Mouse (Mus musculus) heart, embryonic 13.5 days (tissue): ENCODE measurements at regions not wholly inside any gene's neighbourhood (a gene's known extent, or its start where the extent isn't known, plus 50 kb on each side); places are given as distances from the start of the nearest gene placed in this dataset.

ENCODE experiments used
- ATAC-seq: fragments of 200-750 bp; cut with Nextera tagmentation; 2 replicates; pipeline ENCODE4 v1.8.0; 2017; ENCODE audit warnings: moderate TSS enrichment; ENCODE audit not compliant: insufficient number of reproducible peaks, low FRiP score, low TSS enrichment; ENCODE audit errors: extremely low read depth
- H3K27ac ChIP-seq: fragments of 300-500 bp; sonication (generic); replicated peaks from 2 replicates; pipeline ENCODE4 v1.5.1; 2015; ENCODE audit warnings: moderate library complexity, mild to moderate bottlenecking, inconsistent platforms
- H3K27me3 ChIP-seq: fragments of 300-500 bp; sonication (generic); replicated peaks from 2 replicates; pipeline ENCODE4 v1.6.1; 2015; ENCODE audit warnings: mild to moderate bottlenecking, inconsistent platforms
- H3K36me3 ChIP-seq: fragments of 300-500 bp; sonication (generic); 2 replicates; pipeline ENCODE4 v1.6.1; 2015; ENCODE audit warnings: mild to moderate bottlenecking, inconsistent platforms
- H3K4me1 ChIP-seq: fragments of 300-500 bp; sonication (generic); 2 replicates; pipeline ENCODE4 v1.6.1; 2015; ENCODE audit warnings: inconsistent platforms
- H3K4me2 ChIP-seq: fragments of 300-500 bp; sonication (generic); 2 replicates; pipeline ENCODE4 v1.6.1; 2015; ENCODE audit warnings: inconsistent platforms, mild to moderate bottlenecking, moderate library complexity
- H3K4me3 ChIP-seq: fragments of 300-500 bp; sonication (generic); 2 replicates; pipeline ENCODE4 v1.5.1; 2015; ENCODE audit warnings: moderate library complexity, mild to moderate bottlenecking, inconsistent platforms
- H3K9ac ChIP-seq: fragments of 300-500 bp; sonication (generic); 2 replicates; pipeline ENCODE4 v1.6.1; 2015; ENCODE audit warnings: inconsistent platforms, mild to moderate bottlenecking, moderate library complexity
- H3K9me3 ChIP-seq: fragments of 300-500 bp; sonication (generic); 2 replicates; pipeline ENCODE4 v1.6.1; 2016; ENCODE audit warnings: inconsistent platforms
- WGBS: fragments of 180-500 bp; shearing (Covaris S2); methylation state at CpG from one replicate; pipeline ENCODE4 v1.1.7; 2015; ENCODE audit warnings: mixed read lengths; 5-methylcytosine and 5-hydroxymethylcytosine counted together

- no peaks in the 10 kb centered on the region for H3K36me3 ChIP-seq
- H3K4me3 ChIP-seq, result no peak overlapping the region
- H3K27me3 ChIP-seq, result no peaks in the 10 kb centered on the region
- H3K9me3 ChIP-seq, result no peaks in the 10 kb centered on the region
- WGBS, result 57% methylated on average over 10 of the region's 10 CpGs
- H3K27ac ChIP-seq, result no peak overlapping the region
- no peak overlapping the region for H3K4me2 ChIP-seq
- peaks cover 29% of the 10 kb centered on the region for H3K4me1 ChIP-seq
- ATAC-seq, result no peak
- no peak overlapping the region for H3K9ac ChIP-seq
Measured at GRCm38 (mm10) chr13:107872137-107872536, 172.1 kb upstream of the Smim15 start.

- Histone ChIP-seq H3K4me1 (peaks cover 36% of the 10 kb centered on the region), H3K27me3 (no peaks in the 10 kb centered on the region), H3K36me3 (no peaks in the 10 kb centered on the region), H3K4me2 (no peak overlapping the region), H3K9me3 (no peaks in the 10 kb centered on the region), H3K9ac (no peak overlapping the region), H3K27ac (no peak overlapping the region), H3K4me3 (no peak overlapping the region)
- no peak for ATAC-seq
- whole genome bisulfite sequencing, result 77% methylated on average over 7 of the region's 7 CpGs
Measured at GRCm38 (mm10) chr13:107868906-107869305, 175.3 kb upstream of the Smim15 start.

GRCm38 (mm10) chr13:107866825-107867224 is 177.4 kb upstream of the Smim15 start:
- 82% methylated on average over 4 of the region's 4 CpGs for WGBS
- Histone ChIP-seq H3K4me3 (no peak overlapping the region), H3K4me1 (peaks cover 36% of the 10 kb centered on the region), H3K9me3 (no peaks in the 10 kb centered on the region), H3K4me2 (no peak overlapping the region), H3K9ac (no peak overlapping the region), H3K27me3 (no peaks in the 10 kb centered on the region), H3K36me3 (no peaks in the 10 kb centered on the region), H3K27ac (no peak overlapping the region)
- no peak for ATAC-seq

- no peak overlapping the region for H3K9ac ChIP-seq
- no peak overlapping the region for H3K27ac ChIP-seq
- WGBS, result 47% methylated on average over 11 of the region's 11 CpGs
- no peak for ATAC-seq
- H3K36me3 ChIP-seq, result no peaks in the 10 kb centered on the region
- H3K4me3 ChIP-seq, result no peak overlapping the region
- no peak overlapping the region for H3K4me2 ChIP-seq
- peaks cover 40% of the 10 kb centered on the region for H3K4me1 ChIP-seq
- H3K27me3 ChIP-seq, result no peaks in the 10 kb centered on the region
- no peaks in the 10 kb centered on the region for H3K9me3 ChIP-seq
Measured at GRCm38 (mm10) chr13:107862793-107863654, 181.2 kb upstream of the Smim15 start.

GRCm38 (mm10) chr13:107861384-107862134 is 182.7 kb upstream of the Smim15 start:
- Histone ChIP-seq H3K27ac (no peak overlapping the region), H3K36me3 (no peaks in the 10 kb centered on the region), H3K9ac (no peak overlapping the region), H3K4me1 (peaks cover 46% of the 10 kb centered on the region), H3K4me3 (no peak overlapping the region), H3K4me2 (peak overlapping the region; percentile 35), H3K9me3 (no peaks in the 10 kb centered on the region), H3K27me3 (no peaks in the 10 kb centered on the region)
- ATAC-seq, result no peak
- 67% methylated on average over 17 of the region's 17 CpGs for WGBS

GRCm38 (mm10) chr13:107857043-107857755 is 187.0 kb upstream of the Smim15 start:
- H3K4me3 ChIP-seq, result no peak overlapping the region
- WGBS, result 79% methylated on average over 13 of the region's 13 CpGs
- H3K27me3 ChIP-seq, result no peaks in the 10 kb centered on the region
- H3K36me3 ChIP-seq, result no peaks in the 10 kb centered on the region
- no peak for ATAC-seq
- H3K9me3 ChIP-seq, result no peaks in the 10 kb centered on the region
- no peak overlapping the region for H3K4me2 ChIP-seq
- H3K4me1 ChIP-seq, result peaks cover 36% of the 10 kb centered on the region
- no peak overlapping the region for H3K27ac ChIP-seq
- no peak overlapping the region for H3K9ac ChIP-seq

- H3K36me3 ChIP-seq, result no peaks in the 10 kb centered on the region
- H3K9me3 ChIP-seq, result no peaks in the 10 kb centered on the region
- H3K27me3 ChIP-seq, result no peaks in the 10 kb centered on the region
- H3K4me2 ChIP-seq, result no peak overlapping the region
- no peak overlapping the region for H3K4me3 ChIP-seq
- H3K9ac ChIP-seq, result no peak overlapping the region
- peaks cover 56% of the 10 kb centered on the region for H3K4me1 ChIP-seq
- ATAC-seq, result no peak
- no peak overlapping the region for H3K27ac ChIP-seq
- 63% methylated on average over 8 of the region's 8 CpGs for WGBS
Measured at GRCm38 (mm10) chr13:107850907-107851560, 193.2 kb upstream of the Smim15 start.

GRCm38 (mm10) chr13:107848871-107849270 is 195.4 kb upstream of the Smim15 start:
- H3K9me3 ChIP-seq, result no peaks in the 10 kb centered on the region
- no peak overlapping the region for H3K4me2 ChIP-seq
- H3K36me3 ChIP-seq, result no peaks in the 10 kb centered on the region
- H3K9ac ChIP-seq, result no peak overlapping the region
- H3K4me3 ChIP-seq, result no peak overlapping the region
- no peak for ATAC-seq
- H3K4me1 ChIP-seq, result peaks cover 67% of the 10 kb centered on the region
- no peaks in the 10 kb centered on the region for H3K27me3 ChIP-seq
- 40% methylated on average over 7 of the region's 7 CpGs for WGBS
- no peak overlapping the region for H3K27ac ChIP-seq

GRCm38 (mm10) chr13:107847179-107848012 is 196.8 kb upstream of the Smim15 start:
- peak overlapping the region; percentile 33; the same call in 1 of the 2 replicates for H3K27ac ChIP-seq
- no peaks in the 10 kb centered on the region for H3K36me3 ChIP-seq
- peaks cover 71% of the 10 kb centered on the region for H3K4me1 ChIP-seq
- WGBS, result 37% methylated on average over 18 of the region's 18 CpGs
- no peaks in the 10 kb centered on the region for H3K9me3 ChIP-seq
- H3K9ac ChIP-seq, result peak overlapping the region; percentile 28; the same call in 1 of the 2 replicates
- H3K4me2 ChIP-seq, result peak overlapping the region; percentile 55
- no peaks in the 10 kb centered on the region for H3K27me3 ChIP-seq
- peak overlapping the region; percentile 17 for H3K4me3 ChIP-seq
- ATAC-seq, result no peak

GRCm38 (mm10) chr13:107846621-107847178 is 197.5 kb upstream of the Smim15 start:
- H3K27me3 ChIP-seq, result no peaks in the 10 kb centered on the region
- H3K9me3 ChIP-seq, result no peaks in the 10 kb centered on the region
- H3K9ac ChIP-seq, result peak overlapping the region; percentile 1; the same call in 1 of the 2 replicates
- no peaks in the 10 kb centered on the region for H3K36me3 ChIP-seq
- 54% methylated on average over 10 of the region's 10 CpGs for WGBS
- H3K27ac ChIP-seq, result peak overlapping the region; percentile 20
- H3K4me2 ChIP-seq, result peak overlapping the region; percentile 55
- peaks cover 73% of the 10 kb centered on the region for H3K4me1 ChIP-seq
- ATAC-seq, result no peak
- H3K4me3 ChIP-seq, result peak overlapping the region; percentile 17
